Mouse (Mus musculus): ENCODE results near the gene Pi4ka.
A peak's percentile ranks its signal among the peaks of the same experiment; 100 is the strongest.
"Not testable (repeated sequence)": the region's sequence is repeated elsewhere in the genome, so short reads cannot be mapped to it uniquely, and the experiment has no call there.

Pi4ka gene

GRCm38 (mm10) chr16:17233702-17234498, 172.2 kb downstream of the Pi4ka start:
- DNase-seq (ENCODE audit: low read depth, low spot score), result peak; percentile 87

DNA sequence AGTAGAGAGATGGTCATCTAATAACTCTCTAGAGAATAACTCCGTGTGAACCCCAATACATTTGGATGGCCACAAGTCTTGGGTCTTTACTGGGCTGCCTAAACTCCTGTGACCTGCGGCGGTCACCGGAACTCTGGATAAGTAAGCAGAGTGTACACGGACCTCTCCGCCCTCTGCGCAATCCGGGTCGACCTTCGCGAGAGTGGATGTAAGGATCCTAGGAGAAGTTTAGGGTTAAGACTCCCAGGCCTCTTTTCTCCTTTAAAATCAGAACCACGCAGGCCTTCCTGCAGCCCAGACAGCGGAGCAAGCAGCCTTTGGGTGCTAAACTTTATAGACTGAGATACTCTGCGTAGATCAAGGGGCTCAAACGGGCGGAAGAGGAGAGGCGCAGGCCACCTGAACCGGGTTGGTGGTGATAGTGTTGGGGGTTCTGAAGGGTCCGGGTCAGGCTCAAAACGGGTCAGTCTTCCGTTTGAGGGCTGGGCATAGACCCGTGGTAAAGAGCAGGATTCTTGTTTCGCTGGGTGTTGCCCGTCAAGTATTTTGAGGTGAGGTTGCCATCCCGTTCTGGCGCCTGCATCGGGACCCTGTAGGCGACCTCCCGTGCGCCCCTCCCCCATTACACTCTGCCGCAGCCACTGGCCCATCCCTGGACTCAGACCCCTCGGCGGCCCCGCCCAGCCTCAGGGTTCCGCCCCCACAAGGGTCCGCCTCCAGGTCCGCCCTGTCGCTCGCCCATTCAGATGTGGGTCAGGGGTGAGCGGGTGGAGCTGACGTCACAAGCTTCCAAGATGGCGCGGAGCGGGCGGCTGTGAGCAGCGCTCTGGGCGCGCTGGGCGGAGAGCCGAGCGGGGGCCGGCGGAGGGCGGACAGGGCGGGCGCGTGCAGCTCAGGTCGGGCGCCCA, 173.1 kb downstream of the Pi4ka start, which contains the start of gene Hic2:
Gene Hic2 (plus strand): TSS at position 779 of the 908 bp plus-strand sequence.
- DNase-seq (ENCODE audit: low read depth, low spot score), result peak; percentile 99

DNA sequence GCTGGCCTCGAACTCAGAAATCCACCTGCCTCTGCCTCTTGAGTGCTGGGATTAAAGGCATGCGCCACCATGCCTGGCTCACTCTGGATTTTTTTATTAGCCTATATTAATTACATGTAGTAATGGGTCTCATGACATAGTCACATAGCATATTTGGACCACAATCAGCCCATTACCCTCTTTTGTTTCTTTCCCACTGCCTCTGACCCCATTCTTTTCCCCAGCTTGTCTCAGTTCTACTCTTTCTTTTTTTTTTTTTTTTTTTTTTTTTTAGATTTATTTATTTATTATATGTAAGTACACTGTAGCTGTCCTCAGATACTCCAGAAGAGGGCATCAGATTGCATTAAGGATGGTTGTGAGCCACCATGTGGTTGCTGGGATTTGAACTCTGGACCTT, 174.6 kb downstream of the Pi4ka start:
- not testable (repeated sequence) for DNase-seq (ENCODE audit: low read depth, low spot score)
